Mouse (Mus musculus): Measurements from ENCODE around the gene Pigk.

DNA sequence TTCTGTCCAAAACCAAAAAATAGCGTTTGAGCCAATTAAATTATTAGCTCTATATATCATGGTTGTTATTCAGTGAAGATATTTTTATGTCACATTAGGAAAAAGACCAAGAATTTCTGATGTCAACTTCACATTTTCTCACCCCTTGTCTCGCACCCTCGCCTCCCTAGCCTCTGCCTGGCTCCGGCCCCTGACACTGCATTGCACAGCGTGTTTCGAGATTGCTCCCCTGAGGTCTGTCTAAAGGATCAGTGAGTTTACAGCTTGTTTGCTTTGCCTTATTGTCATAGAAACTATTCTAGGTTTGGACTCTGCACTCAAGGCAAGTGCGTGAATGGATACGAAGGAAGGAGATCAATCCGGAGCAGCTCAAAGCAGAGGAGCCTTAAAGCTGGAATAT, 24.8 kb upstream of the Pigk start:
- TF ChIP-seq FLI1 (IDR thresholded peaks at IDR 0.05; ENCODE audit: low read length) = no peak
- no peak for TF ChIP-seq GATA1 (IDR thresholded peaks at IDR 0.05; ENCODE audit: borderline replicate concordance, low read length)
